Mouse (Mus musculus): Measurements from ENCODE around the gene Sobp. TPM values are rescaled to one million over a fixed set of nuclear protein-coding genes. Genes with fewer than 3 reads are reported as not detected.

The Sobp gene
- polyA plus RNA-seq, 1 experiment from 2014 or later, result 3.7 TPM

- H3K27ac ChIP-seq (replicated peaks), result no peak overlapping the region
- H3K36me3 ChIP-seq, result no peaks in the 10 kb centered on the region
- no peaks in the 10 kb centered on the region for H3K27me3 ChIP-seq
- no peak overlapping the region for H3K4me3 ChIP-seq (replicated peaks)
- no peak overlapping the region for H3K4me2 ChIP-seq (replicated peaks)
- 81% methylated on average over 4 of the region's 4 CpGs for WGBS
- H3K9ac ChIP-seq, result no peak overlapping the region
- no peaks in the 10 kb centered on the region for H3K9me3 ChIP-seq (replicated peaks)
- peaks cover 30% of the 10 kb centered on the region for H3K4me1 ChIP-seq
- ATAC-seq (ENCODE audit: insufficient number of reproducible peaks, low FRiP score, low TSS enrichment, low read depth), result no peak
These were observed 167.8 kb downstream of the Sobp start for GRCm38 (mm10) chr10:43006534-43006933.

DNA sequence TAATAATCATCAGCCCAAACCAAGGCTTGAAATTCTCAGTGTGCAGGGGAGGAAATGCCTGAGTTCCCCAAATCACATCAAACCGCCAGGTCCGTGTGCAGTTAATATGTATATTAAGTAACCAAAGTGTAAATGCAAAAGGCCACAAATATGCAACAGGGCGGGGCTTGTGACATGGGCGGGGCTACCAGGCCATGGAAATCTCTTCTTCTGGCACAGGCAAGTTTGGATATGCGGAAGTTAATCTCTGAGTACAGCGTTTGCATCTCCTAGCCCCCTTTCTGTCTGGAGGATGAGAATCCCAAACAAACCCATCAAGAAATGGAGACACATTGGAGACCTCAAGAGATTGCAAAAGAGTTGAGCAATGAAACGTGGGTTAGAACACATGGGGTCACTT lies 168.7 kb downstream of the Sobp start:
- ATAC-seq (ENCODE audit: insufficient number of reproducible peaks, low FRiP score, low TSS enrichment, low read depth), result no peak

DNA sequence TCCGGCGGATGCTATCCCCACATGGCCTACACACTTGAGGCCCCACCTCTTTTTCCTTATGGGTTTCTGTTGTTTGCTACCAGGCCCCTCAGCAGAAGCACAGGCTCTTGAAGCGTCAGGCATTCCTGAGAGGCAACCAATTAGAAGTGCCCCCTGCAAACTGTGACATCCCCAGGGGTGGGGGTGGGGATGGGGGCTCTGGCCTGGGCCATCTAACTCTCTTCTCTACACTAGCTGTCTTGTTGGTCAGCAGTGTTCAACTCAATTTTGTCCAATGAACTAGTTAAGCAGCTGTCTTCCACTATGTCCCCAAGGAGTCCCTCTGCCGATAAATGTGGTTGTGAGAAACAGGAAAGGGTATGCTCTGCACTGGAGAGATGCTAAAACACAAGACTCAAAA lies 169.3 kb downstream of the Sobp start:
- Histone ChIP-seq H3K27ac (replicated peaks) (no peak overlapping the region), H3K27me3 (no peaks in the 10 kb centered on the region), H3K4me3 (replicated peaks) (no peak overlapping the region), H3K9ac (no peak overlapping the region), H3K9me3 (replicated peaks) (no peaks in the 10 kb centered on the region), H3K4me2 (replicated peaks) (no peak overlapping the region), H3K4me1 (peaks cover 30% of the 10 kb centered on the region), H3K36me3 (no peaks in the 10 kb centered on the region)
- 0 out of 2 replicates have a peak, but pooled peaks have one; percentile 26 for ATAC-seq (ENCODE audit: insufficient number of reproducible peaks, low FRiP score, low TSS enrichment, low read depth)
- WGBS, result 85% methylated on average over 4 of the region's 4 CpGs

More for the DNA sequence above, 168.7 kb downstream of the Sobp start:
- Histone ChIP-seq H3K9me3 (replicated peaks) (no peaks in the 10 kb centered on the region), H3K9ac (no peak overlapping the region), H3K4me2 (replicated peaks) (no peak overlapping the region), H3K27ac (replicated peaks) (no peak overlapping the region), H3K36me3 (no peaks in the 10 kb centered on the region), H3K27me3 (no peaks in the 10 kb centered on the region), H3K4me1 (peaks cover 30% of the 10 kb centered on the region), H3K4me3 (replicated peaks) (no peak overlapping the region)
- 69% methylated on average over 7 of the region's 7 CpGs for WGBS

- peak overlapping the region; percentile 39; the same call in 1 of the 2 replicates for H3K27ac ChIP-seq (replicated peaks)
- no peak overlapping the region for H3K4me3 ChIP-seq (replicated peaks)
- 0 out of 2 replicates have a peak, but pooled peaks have one; percentile 26 for ATAC-seq (ENCODE audit: insufficient number of reproducible peaks, low FRiP score, low TSS enrichment, low read depth)
- H3K27me3 ChIP-seq, result no peaks in the 10 kb centered on the region
- no peaks in the 10 kb centered on the region for H3K36me3 ChIP-seq
- H3K4me1 ChIP-seq, result peaks cover 30% of the 10 kb centered on the region
- WGBS, result 79% methylated on average over 16 of the region's 16 CpGs
- H3K9ac ChIP-seq, result no peak overlapping the region
- no peak overlapping the region for H3K4me2 ChIP-seq (replicated peaks)
- H3K9me3 ChIP-seq (replicated peaks), result no peaks in the 10 kb centered on the region
These were observed 170.1 kb downstream of the Sobp start for GRCm38 (mm10) chr10:43004174-43004734.

DNA sequence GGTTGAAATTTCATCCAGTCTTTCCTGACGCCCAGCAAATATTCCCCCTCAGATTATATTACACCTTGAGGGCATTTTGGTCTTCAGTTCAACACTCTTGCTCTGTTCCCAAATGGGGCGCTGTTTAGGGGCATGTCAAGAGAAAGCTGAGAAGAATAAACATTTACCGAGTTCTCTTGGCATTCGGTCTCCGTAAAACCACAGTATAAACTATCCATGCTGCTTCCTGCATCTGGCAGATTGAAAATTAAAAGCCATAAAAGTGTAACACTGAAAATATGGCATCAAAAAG lies 170.9 kb downstream of the Sobp start:
- no peak overlapping the region for H3K9ac ChIP-seq
- ATAC-seq (ENCODE audit: insufficient number of reproducible peaks, low FRiP score, low TSS enrichment, low read depth), result no peak; the same call in 1 of the 2 replicates
- H3K27me3 ChIP-seq, result no peaks in the 10 kb centered on the region
- H3K4me1 ChIP-seq, result peaks cover 30% of the 10 kb centered on the region
- peak overlapping the region; percentile 84 for H3K4me2 ChIP-seq (replicated peaks)
- 3% methylated on average over 5 of the region's 5 CpGs for WGBS
- no peaks in the 10 kb centered on the region for H3K36me3 ChIP-seq
- peak overlapping the region; percentile 40 for H3K4me3 ChIP-seq (replicated peaks)
- no peaks in the 10 kb centered on the region for H3K9me3 ChIP-seq (replicated peaks)
- no peak overlapping the region; the same call in 1 of the 2 replicates for H3K27ac ChIP-seq (replicated peaks)

- H3K27ac ChIP-seq (replicated peaks), result peak overlapping the region; percentile 60; the same call in 1 of the 2 replicates
These were observed 171.4 kb downstream of the Sobp start for GRCm38 (mm10) chr10:43002721-43003465.

DNA sequence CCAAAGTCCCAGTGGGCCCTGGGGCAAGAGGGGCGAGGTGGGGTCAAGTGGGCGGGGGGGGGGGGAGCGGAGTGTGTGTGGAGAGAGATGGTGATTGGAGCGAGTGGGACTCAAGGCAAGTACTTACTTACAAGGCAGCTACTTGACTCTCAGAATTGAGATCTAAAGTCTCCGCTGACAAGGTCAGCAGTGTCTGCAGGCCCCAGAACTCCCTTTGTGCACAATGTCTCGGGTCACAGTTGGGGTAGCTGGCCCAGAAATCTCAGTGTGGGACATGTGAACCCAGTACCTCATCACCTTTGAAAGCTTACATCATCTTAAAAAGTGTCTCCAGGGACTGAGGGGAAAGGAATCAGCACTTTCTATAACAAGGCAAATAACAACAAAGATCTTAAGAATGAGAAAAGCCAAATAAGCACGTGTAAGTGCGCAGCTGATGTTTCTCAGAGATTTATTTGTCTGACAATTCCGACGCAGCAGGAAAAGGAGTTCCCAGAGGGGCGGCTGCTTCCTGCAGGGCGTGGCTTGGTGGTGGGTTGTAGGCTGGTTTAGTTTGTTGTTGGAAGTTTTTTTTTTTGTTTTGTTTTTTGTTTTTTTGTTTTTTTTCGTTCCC lies 172.2 kb downstream of the Sobp start:
- no peaks in the 10 kb centered on the region for H3K9me3 ChIP-seq (replicated peaks)
- peak overlapping the region; percentile 40 for H3K4me3 ChIP-seq (replicated peaks)
- H3K27ac ChIP-seq (replicated peaks), result peak overlapping the region; percentile 60; the same call in 1 of the 2 replicates
- peak overlapping the region; percentile 84 for H3K4me2 ChIP-seq (replicated peaks)
- H3K27me3 ChIP-seq, result no peaks in the 10 kb centered on the region
- ATAC-seq (ENCODE audit: insufficient number of reproducible peaks, low FRiP score, low TSS enrichment, low read depth), result no peak
- H3K4me1 ChIP-seq, result peaks cover 30% of the 10 kb centered on the region
- no peaks in the 10 kb centered on the region for H3K36me3 ChIP-seq
- WGBS, result 17% methylated on average over 13 of the region's 13 CpGs
- H3K9ac ChIP-seq, result no peak overlapping the region; the same call in 1 of the 2 replicates

More at GRCm38 (mm10) chr10:43002721-43003465, 171.4 kb downstream of the Sobp start:
- peak; percentile 66 for ATAC-seq (ENCODE audit: insufficient number of reproducible peaks, low FRiP score, low TSS enrichment, low read depth)
- H3K36me3 ChIP-seq, result no peaks in the 10 kb centered on the region
- peak overlapping the region; percentile 13; the same call in 1 of the 2 replicates for H3K9ac ChIP-seq
- peak overlapping the region; percentile 40 for H3K4me3 ChIP-seq (replicated peaks)
- peak overlapping the region; percentile 84 for H3K4me2 ChIP-seq (replicated peaks)
- 2% methylated on average over 25 of the region's 25 CpGs for WGBS
- H3K9me3 ChIP-seq (replicated peaks), result no peaks in the 10 kb centered on the region
- H3K27me3 ChIP-seq, result no peaks in the 10 kb centered on the region
- peaks cover 30% of the 10 kb centered on the region for H3K4me1 ChIP-seq

- no peak overlapping the region for H3K9ac ChIP-seq
- H3K27ac ChIP-seq (replicated peaks), result no peak overlapping the region
- ATAC-seq (ENCODE audit: insufficient number of reproducible peaks, low FRiP score, low TSS enrichment, low read depth), result no peak
- WGBS, result 71% methylated on average over 3 of the region's 3 CpGs
- H3K4me3 ChIP-seq (replicated peaks), result no peak overlapping the region
- H3K9me3 ChIP-seq (replicated peaks), result no peaks in the 10 kb centered on the region
- no peaks in the 10 kb centered on the region for H3K27me3 ChIP-seq
- H3K36me3 ChIP-seq, result no peaks in the 10 kb centered on the region
- peaks cover 30% of the 10 kb centered on the region for H3K4me1 ChIP-seq
- H3K4me2 ChIP-seq (replicated peaks), result no peak overlapping the region
These were observed 172.9 kb downstream of the Sobp start for GRCm38 (mm10) chr10:43001433-43001832.

GRCm38 (mm10) chr10:42999324-42999723 lies 175.0 kb downstream of the Sobp start:
- H3K36me3 ChIP-seq, result no peaks in the 10 kb centered on the region
- no peak overlapping the region for H3K4me2 ChIP-seq (replicated peaks)
- no peak overlapping the region for H3K9ac ChIP-seq
- no peak overlapping the region for H3K27ac ChIP-seq (replicated peaks)
- peaks cover 38% of the 10 kb centered on the region for H3K4me1 ChIP-seq
- H3K9me3 ChIP-seq (replicated peaks), result no peaks in the 10 kb centered on the region
- no peaks in the 10 kb centered on the region for H3K27me3 ChIP-seq
- H3K4me3 ChIP-seq (replicated peaks), result no peak overlapping the region
- no peak for ATAC-seq (ENCODE audit: insufficient number of reproducible peaks, low FRiP score, low TSS enrichment, low read depth)
- WGBS, result 94% methylated on average over 10 of the region's 10 CpGs

GRCm38 (mm10) chr10:42997278-42997677 lies 177.1 kb downstream of the Sobp start:
- Histone ChIP-seq H3K27ac (replicated peaks) (no peak overlapping the region), H3K4me2 (replicated peaks) (no peak overlapping the region), H3K27me3 (no peaks in the 10 kb centered on the region), H3K9ac (no peak overlapping the region), H3K9me3 (replicated peaks) (no peaks in the 10 kb centered on the region), H3K4me1 (peaks cover 30% of the 10 kb centered on the region), H3K4me3 (replicated peaks) (no peak overlapping the region), H3K36me3 (no peaks in the 10 kb centered on the region)
- WGBS, result 86% methylated on average over 2 of the region's 2 CpGs
- ATAC-seq (ENCODE audit: insufficient number of reproducible peaks, low FRiP score, low TSS enrichment, low read depth), result no peak

GRCm38 (mm10) chr10:42995484-42995895 lies 178.8 kb downstream of the Sobp start:
- no peak overlapping the region for H3K4me2 ChIP-seq (replicated peaks)
- ATAC-seq (ENCODE audit: insufficient number of reproducible peaks, low FRiP score, low TSS enrichment, low read depth), result no peak
- no peaks in the 10 kb centered on the region for H3K36me3 ChIP-seq
- H3K27ac ChIP-seq (replicated peaks), result peak overlapping the region; percentile 51
- peaks cover 25% of the 10 kb centered on the region for H3K4me1 ChIP-seq
- H3K9ac ChIP-seq, result no peak overlapping the region
- H3K27me3 ChIP-seq, result no peaks in the 10 kb centered on the region
- no peak overlapping the region for H3K4me3 ChIP-seq (replicated peaks)
- H3K9me3 ChIP-seq (replicated peaks), result no peaks in the 10 kb centered on the region
- 17% methylated on average over 13 of the region's 13 CpGs for WGBS

Measured in embryonic facial prominence, embryonic 15.5 days (tissue).